Comparison of ENCODE assay signal across 13 mouse cellular contexts in genomic region chr1:43496051-43496450, GRCm38 (mm10).
"Had no signal": no experiment of that assay in that cellular context is flagged by ENCODE, and none has a peak within 500 bp of the region (broad histone marks: within the 10 kb centered on the region; RNA-seq: fewer than 3 reads in every experiment).

No protein-coding gene starts in this region.

- DNase-seq: lung, adult 18-20 months; lung, embryonic 14.5 days; lung, postnatal 10 days; lung, postnatal 36 days; right cerebral cortex, postnatal 14 days; thymus, adult 2 months; thymus, postnatal 4 days had no signal

- H3K4me3 ChIP-seq: midbrain, embryonic 13.5 days; midbrain, embryonic 15.5 days; neural tube, embryonic 12.5 days; stomach, embryonic 15.5 days had no signal

- H3K27ac ChIP-seq: macrophage; midbrain, embryonic 13.5 days; midbrain, embryonic 15.5 days; neural tube, embryonic 12.5 days; stomach, embryonic 15.5 days; stomach, postnatal 0 days had no signal

- ATAC-seq: midbrain, embryonic 13.5 days; midbrain, embryonic 15.5 days had no signal
